Mouse (Mus musculus) megakaryocyte, embryonic 14.5 days (primary cell): ENCODE results near the gene Mark4. TPM values are rescaled to one million over a fixed set of nuclear protein-coding genes. Genes with fewer than 3 reads are reported as not detected.
A peak's percentile ranks its signal among the peaks of the same experiment; 100 is the strongest.

Source experiments
- H3K27me3 ChIP-seq: replicated peaks from 2 replicates; pipeline ENCODE3; 2012; ENCODE audit warnings: inconsistent platforms
- H3K36me3 ChIP-seq: replicated peaks from 2 replicates; pipeline ENCODE3; 2012; ENCODE audit warnings: low read length, inconsistent platforms, mixed read lengths
- H3K4me1 ChIP-seq: 2 replicates; pipeline ENCODE4 v1.6.1; 2012; ENCODE audit warnings: inconsistent platforms
- H3K4me3 ChIP-seq: replicated peaks from 2 replicates; pipeline ENCODE3; 2012; ENCODE audit warnings: moderate library complexity, mild to moderate bottlenecking, inconsistent platforms
- H3K9me3 ChIP-seq: 2 replicates; pipeline ENCODE4 v1.6.1; 2012; ENCODE audit warnings: inconsistent platforms
- FLI1 ChIP-seq: IDR thresholded peaks from 2 replicates; pipeline ENCODE4 v1.6.1; 2012; ENCODE audit warnings: low read length, inconsistent platforms, mixed read lengths
- GATA1 ChIP-seq: IDR thresholded peaks from 3 replicates; pipeline ENCODE4 v1.6.1; 2012; ENCODE audit warnings: mixed read lengths, low read length, inconsistent platforms, borderline replicate concordance
- polyA plus RNA-seq: library from polyadenylated mRNA; stranded (reverse); fragments of >175 nt; gene quantifications from 2 replicates; pipeline ENCODE4 v1.2.3, GENCODE M21; 2012; ENCODE audit warnings: low replicate concordance; ENCODE audit not compliant: insufficient read depth

Mark4 gene
- polyA plus RNA-seq, 1 experiment, result 102 TPM

DNA sequence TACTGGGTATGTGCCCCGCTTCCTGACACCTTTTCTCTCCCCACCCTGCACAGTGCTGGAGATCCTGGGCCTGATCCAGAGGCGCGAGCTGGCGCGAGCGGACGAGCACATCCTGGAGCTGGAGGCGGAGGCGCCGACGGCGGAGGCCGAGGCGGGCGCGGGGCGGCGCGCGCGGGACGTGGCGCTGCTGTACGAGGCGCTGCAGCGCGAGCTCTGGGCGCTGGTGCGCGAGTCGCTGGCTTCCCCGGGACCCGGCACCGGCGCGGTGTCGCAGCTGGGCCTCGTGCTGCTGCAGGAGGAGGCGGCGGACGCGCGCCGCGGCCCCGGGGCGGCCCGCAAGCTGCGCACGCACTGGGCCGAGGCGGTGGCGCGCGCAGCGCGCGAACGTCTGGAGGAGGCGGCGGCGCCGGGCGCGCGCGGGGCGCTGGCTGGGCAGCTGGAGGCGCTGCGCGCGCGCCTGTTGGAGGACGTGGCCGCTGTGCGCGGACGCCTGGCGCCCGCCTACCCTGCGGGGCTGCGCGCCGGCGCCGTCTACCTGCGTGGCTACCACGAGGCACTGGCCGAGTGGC lies 15.3 kb upstream of the Mark4 start:
- H3K27me3 ChIP-seq, result no peaks in the 10 kb centered on the region
- H3K4me3 ChIP-seq, result peak overlapping the region; percentile 90
- H3K9me3 ChIP-seq, result no peaks in the 10 kb centered on the region
- H3K36me3 ChIP-seq, result peaks cover 88% of the 10 kb centered on the region
- H3K4me1 ChIP-seq, result peaks cover 89% of the 10 kb centered on the region
- TF ChIP-seq GATA1 (no peak), FLI1 (no peak)

DNA sequence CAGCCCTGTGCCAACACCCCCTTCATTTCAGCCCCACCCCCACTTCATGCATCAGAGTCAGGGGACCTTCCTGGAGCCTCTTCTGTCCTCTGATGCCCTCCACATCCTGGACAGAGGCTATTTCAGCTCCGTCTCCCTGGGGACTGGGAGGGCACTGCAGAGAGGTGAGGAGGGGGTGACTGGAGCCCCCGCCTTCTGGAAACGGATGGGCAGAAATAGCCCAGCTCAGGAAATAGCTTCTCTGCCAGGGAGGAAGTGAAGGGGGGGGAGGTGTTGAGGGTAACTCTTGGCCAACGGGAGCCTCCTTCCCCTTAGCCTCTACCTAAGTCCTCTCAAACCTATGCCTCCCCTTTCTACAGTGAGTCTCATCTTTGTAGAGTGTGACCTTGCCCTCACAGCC lies 13.8 kb upstream of the Mark4 start:
- peak overlapping the region; percentile 90 for H3K4me3 ChIP-seq
- peaks cover 84% of the 10 kb centered on the region for H3K4me1 ChIP-seq
- no peaks in the 10 kb centered on the region for H3K9me3 ChIP-seq
- TF ChIP-seq FLI1, result no peak
- TF ChIP-seq GATA1, result no peak
- H3K27me3 ChIP-seq, result no peaks in the 10 kb centered on the region
- peaks cover 82% of the 10 kb centered on the region for H3K36me3 ChIP-seq

DNA sequence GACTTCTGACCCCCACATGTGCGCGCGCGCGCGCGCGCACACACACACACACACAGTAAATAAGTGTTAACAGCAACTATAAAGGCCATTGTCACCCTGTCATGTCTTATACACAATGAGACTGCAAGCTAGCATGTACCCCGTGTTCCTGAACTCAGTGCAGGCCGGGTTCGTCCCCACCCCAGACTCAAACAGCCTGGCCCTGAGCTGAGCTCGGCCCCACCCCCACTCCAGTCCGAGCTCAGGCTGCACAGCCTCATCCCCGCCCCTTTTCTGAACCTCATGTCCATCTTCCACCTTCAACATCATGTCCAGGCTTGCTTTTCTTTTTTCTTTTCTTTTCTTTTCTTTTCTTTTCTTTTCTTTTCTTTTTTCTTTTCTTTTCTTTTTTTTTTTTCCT lies 11.7 kb upstream of the Mark4 start:
- Histone ChIP-seq H3K9me3 (no peaks in the 10 kb centered on the region), H3K36me3 (peaks cover 83% of the 10 kb centered on the region), H3K4me3 (no peak overlapping the region), H3K4me1 (peaks cover 89% of the 10 kb centered on the region), H3K27me3 (no peaks in the 10 kb centered on the region)
- TF ChIP-seq GATA1 (no peak), FLI1 (no peak)

DNA sequence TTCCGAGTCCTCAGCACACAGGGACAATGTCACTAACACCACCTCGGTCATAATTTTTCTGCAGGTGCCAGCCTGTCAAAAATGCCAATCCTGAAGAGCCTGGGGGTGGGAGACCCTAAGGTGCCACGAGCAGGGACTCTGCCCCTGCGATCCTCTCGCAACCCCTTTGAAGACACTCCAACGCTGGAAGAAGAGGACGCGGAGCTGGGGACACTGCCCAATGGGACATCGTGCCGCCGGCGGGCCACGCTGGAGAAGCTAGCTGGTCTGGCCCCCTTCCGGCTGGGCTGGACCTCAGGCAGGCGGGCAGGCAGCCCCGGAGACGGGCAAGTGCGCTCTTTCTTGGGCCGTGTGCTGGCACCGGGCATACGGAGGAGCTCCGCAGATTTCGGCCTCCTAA lies 10.8 kb upstream of the Mark4 start:
- TF ChIP-seq GATA1, result no peak
- no peak for TF ChIP-seq FLI1
- Histone ChIP-seq H3K4me3 (no peak overlapping the region), H3K36me3 (peaks cover 75% of the 10 kb centered on the region), H3K27me3 (no peaks in the 10 kb centered on the region), H3K9me3 (no peaks in the 10 kb centered on the region), H3K4me1 (peaks cover 93% of the 10 kb centered on the region)

DNA sequence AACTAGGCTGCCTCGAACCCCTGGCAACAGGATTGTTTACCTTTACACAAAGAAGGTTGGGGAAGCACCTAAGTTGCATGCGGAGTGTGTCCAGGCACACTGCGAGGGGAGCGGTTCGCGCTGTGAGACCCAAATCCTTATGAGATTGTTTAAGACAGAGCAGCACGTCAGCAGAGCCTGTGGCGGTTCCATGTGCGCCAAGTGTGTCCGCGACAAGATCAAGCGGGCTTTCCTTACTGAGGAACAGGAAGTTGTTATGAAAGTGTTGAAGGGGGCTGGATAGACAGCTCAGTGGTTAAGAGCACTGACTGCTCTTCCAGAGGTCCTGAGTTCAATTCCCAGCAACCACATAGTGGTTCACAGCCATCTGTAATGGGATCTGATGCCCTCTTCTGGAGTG lies 9.7 kb upstream of the Mark4 start:
- H3K4me3 ChIP-seq, result no peak overlapping the region
- no peaks in the 10 kb centered on the region for H3K27me3 ChIP-seq
- no peak for TF ChIP-seq GATA1
- no peak for TF ChIP-seq FLI1
- peaks cover 66% of the 10 kb centered on the region for H3K36me3 ChIP-seq
- H3K4me1 ChIP-seq, result peaks cover 93% of the 10 kb centered on the region
- no peaks in the 10 kb centered on the region for H3K9me3 ChIP-seq

DNA sequence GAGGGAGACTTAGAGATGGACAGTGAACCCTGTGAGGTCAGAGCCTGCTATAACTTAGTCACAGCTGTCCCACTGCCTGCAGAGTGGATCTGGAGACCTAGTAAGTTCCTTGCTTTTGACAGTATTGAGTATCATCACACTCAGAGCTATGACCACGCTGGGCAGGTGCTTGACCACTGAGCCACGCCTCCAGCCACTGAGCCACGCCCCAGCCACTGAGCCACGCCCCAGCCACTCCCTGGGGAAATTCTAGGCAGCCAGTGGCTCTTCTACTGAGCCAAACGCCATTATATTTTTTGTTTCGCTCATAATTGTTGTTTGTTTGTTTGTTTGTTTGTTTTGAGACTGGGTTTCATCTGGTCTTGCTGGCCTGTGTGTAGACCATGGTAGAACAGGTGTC lies 9.0 kb upstream of the Mark4 start:
- peaks cover 93% of the 10 kb centered on the region for H3K4me1 ChIP-seq

DNA sequence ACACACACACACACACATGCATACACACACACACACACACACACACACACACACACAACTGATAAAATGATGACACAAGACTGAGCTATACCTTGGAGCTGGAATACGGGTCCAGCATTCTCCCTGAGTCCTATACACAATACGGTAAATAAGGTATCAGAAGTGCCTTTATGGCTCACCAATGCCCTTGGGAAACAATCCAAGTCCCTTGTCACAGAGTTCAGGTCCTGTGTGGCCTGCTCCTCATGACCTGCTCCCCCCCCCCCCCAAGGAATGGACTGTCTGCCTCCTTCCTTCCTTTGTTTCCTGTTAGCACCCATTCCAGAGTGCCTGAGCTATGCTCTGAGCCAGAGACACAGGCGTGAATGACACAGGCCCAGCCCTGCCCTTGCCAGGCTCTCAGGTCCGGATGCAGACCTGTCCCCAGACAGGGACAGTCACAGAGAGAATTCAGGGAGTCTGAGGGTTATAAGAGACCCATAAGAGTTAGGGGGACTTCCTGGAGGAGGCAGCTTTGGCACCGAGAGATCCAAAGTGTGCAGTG lies 8.1 kb upstream of the Mark4 start:
- Histone ChIP-seq H3K9me3 (no peaks in the 10 kb centered on the region), H3K27me3 (no peaks in the 10 kb centered on the region), H3K4me1 (peaks cover 93% of the 10 kb centered on the region), H3K36me3 (peaks cover 50% of the 10 kb centered on the region), H3K4me3 (peak overlapping the region; percentile 69)
- TF ChIP-seq FLI1 (no peak), GATA1 (no peak)

More for the DNA sequence above, 9.0 kb upstream of the Mark4 start:
- H3K27me3 ChIP-seq, result no peaks in the 10 kb centered on the region
- peak overlapping the region; percentile 8 for H3K4me3 ChIP-seq
- H3K36me3 ChIP-seq, result peaks cover 59% of the 10 kb centered on the region
- H3K9me3 ChIP-seq, result no peaks in the 10 kb centered on the region
- no peak for TF ChIP-seq FLI1
- TF ChIP-seq GATA1, result no peak

DNA sequence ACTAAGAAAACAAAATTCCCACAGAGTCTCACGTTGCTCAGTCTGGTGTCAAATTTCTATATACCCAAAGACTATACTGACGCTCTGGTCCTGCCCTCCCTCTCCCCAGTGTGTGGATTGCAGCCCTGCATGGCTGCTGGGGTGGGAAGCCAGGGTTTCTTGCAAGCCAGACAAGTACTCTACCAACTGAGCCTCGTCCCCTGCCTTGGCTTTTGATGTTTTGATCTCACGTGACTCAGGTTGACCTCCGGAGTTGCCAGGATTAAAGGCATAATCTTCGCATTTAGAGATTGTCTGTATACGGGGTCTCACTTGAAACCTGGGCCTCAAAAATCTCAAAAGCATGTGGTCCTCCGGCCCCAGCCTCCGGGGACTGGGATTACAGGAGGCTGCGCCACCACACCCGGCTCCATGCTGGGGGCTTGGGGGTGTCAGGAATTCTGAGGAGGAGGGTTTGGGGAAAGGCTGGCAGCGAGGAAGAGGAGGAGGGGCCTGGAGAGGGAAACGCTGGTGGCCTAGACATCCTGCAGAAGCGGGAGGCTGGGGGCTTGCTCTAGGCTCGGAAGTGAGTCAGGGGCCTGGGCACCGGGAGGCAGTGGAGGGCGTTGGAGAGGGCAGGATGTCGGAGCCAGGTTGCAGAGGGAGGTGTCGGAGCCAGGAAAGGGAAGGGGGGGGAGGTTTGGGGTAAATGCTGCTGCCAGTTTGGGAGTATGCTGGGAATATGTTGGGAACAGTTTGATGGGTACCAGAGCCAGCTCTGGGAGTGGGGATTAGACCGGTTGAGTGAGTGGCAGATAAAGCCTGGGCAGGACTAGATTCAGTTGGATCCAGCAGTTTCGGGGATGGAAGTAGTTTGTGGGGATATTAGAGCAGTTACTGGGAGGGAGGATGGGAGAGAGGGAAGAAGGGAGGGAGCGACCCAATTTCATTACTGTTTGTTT lies 6.0 kb upstream of the Mark4 start:
- Histone ChIP-seq H3K36me3 (peaks cover 34% of the 10 kb centered on the region), H3K4me3 (peak overlapping the region; percentile 92), H3K27me3 (no peaks in the 10 kb centered on the region), H3K4me1 (peaks cover 85% of the 10 kb centered on the region), H3K9me3 (no peaks in the 10 kb centered on the region)
- TF ChIP-seq FLI1 (no peak), GATA1 (no peak)

DNA sequence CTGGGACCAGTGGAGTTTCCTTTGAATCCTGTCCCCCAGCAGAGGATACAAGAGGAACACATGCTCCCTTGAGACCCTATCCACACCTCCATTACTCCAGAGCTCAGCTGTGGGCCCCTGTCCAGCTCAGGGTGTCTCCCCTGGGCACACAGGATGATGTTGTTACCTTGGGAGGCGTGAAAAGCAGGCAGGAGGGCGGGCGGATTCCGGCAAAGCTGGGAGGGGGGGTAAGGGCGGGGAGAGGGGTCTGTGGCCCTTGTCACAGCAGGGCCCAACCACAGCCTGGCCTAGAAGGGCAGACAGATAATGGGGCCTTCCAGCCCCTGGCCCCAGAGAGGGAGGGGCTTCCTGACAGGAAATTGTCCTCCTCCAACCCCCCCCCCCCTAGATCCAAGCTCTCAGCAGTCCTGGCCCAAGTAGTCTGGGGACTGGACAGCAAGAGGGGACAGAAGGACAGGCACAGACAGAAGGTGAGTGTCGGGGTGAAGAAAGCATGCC lies 4.3 kb upstream of the Mark4 start, which contains the start of gene Exoc3l2:
Exoc3l2 (plus strand) TSS at position 448 of the 498 bp plus-strand sequence.
- peaks cover 21% of the 10 kb centered on the region for H3K36me3 ChIP-seq
- no peaks in the 10 kb centered on the region for H3K27me3 ChIP-seq
- H3K4me1 ChIP-seq, result peaks cover 82% of the 10 kb centered on the region
- no peak for TF ChIP-seq FLI1
- no peak for TF ChIP-seq GATA1
- H3K9me3 ChIP-seq, result no peaks in the 10 kb centered on the region
- peak within 1 kb of the TSS; percentile 92 for H3K4me3 ChIP-seq
